Mouse (Mus musculus) right cerebral cortex, adult 18-20 months (tissue): ENCODE data around the gene Galnt2.

Experiments
- DNase-seq: peaks from one replicate; pipeline ENCODE4 v3.0.0; 2022; ENCODE audit warnings: mixed read lengths

Gene Galnt2

DNA sequence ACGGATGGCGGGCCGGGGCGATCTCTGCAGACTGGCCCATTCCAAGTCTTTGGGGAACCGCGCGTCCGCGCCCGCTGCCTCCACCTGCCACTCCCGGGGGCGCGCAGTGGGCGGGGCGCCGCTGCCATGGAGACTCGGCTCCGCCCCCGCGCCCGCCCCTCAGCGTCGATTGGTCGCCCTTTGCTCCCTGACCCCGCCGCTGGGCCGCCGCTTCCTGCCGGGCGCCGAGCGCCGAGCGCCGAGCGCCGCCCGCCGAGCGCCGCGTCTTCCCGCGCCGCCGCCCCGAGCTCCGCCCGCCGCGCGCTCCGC, at the start of gene Galnt2:
Gene Galnt2 (plus strand): TSS at position 216 of the 309 bp plus-strand sequence.
- peak; percentile 95 for DNase-seq

DNA sequence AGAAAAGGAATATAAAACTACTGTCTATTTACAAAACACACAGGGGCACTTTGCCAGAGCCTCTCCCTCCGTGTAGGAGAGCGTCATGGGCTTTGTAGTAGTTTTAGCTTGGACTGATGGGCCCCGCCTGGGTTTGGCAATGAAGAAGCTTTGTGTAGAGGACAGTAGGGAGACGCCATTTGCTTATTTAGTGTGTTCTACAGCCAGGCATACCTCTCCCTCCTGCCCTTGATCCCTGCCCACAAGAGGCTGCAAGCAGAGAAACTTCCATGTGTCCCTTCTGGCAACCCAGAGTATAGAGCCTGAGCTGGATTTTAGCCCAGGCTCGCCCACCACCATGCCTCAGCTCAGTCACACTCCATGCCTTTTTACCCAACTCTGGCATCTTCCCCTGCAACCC, 49.4 kb upstream of the Galnt2 start:
- no peak for DNase-seq

DNA sequence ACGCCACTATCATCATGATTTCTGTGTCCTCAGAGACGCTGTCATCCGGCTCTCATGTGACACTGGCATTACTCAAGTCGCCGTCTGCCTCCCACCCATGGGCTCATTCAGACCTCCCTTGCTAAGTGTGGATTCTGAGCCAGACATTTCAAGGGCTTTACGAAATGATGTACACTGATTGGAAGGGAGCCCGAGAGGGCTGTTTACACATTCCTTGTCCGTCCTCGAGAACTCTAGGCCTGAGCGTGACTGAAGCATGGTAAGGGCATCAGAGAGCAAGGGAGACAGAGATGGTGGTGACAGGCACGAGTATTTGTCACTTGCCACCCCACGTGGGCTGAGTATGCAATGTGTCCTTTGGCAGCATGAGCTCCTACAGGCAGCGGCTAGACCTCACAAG, 49.0 kb upstream of the Galnt2 start:
- peak; percentile 56 for DNase-seq

DNA sequence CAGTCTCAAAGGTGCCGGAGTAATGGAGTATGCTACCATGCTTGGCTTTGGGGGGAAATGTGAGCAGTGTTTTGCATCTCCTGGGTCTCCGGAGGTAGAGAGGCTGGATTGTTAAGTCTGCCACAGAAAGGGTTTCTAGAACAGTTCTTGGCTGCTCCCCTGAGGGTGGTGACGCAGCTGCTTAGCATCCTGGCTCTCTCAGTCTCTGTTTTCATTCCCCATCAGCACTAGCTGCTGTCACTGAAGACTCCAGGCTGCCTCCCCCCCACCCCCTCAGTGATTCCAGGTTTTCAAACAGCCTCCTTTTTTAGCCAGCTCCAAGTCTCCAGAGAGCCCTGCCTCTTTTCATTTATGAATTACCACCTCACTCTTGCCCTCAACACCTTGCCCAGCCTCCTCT, 47.1 kb upstream of the Galnt2 start:
- peak; percentile 58 for DNase-seq

DNA sequence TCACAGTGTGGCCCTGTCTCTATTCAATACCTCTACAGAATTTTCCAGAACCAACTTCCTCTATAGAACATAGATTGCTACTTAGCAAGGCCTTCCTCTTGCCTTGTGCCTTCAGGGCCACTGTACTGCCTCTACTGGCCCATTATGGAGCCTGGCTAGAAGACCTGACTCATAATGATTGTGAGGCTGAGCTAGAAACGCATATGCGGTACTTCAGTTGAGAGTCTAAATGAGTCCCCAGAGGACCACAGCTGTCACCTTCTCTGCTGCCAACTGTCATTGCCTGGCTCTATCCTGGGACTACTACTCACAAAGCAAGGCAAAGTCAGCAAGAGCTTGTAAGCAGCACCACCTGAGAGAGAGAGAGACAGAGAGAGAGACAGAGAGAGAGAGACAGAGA, 46.7 kb upstream of the Galnt2 start:
- no peak for DNase-seq

DNA sequence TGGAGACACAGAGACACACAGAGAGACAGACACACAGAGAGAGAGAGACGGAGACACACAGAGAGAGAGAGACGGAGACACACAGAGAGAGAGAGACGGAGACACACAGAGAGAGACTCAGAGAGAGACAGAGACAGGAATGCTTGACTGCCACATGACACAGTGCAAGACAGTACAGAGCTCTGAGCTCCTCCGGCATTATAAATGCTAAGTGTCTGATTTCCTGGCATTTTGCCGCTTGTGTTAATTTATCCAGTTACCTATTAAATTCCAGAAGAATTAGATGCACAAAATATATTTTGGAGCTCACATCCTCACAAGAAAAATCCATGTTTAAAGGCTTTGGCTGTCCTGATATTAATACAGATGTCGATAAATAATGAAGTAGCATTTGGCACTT, 46.1 kb upstream of the Galnt2 start:
- DNase-seq, result no peak

DNA sequence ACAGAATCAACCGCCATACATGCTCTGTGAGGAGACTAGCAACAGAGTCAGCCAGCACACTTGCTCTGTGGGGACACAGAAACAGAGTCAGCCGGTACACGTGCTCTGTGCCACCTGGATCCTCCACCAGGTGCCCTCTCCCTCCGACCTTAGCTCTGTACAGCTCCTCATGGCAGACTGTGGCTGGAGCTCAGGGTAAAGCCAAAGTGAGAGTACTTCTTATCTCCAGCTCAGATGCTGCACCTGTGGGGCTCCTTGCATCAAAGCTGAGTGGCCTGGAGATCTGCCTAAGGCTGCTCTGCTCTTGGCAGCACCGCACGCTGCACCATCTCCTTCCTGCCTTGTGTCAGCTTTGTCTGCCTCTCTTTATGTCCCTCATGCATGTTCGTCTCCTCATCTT, 40.8 kb upstream of the Galnt2 start:
- DNase-seq, result no peak

DNA sequence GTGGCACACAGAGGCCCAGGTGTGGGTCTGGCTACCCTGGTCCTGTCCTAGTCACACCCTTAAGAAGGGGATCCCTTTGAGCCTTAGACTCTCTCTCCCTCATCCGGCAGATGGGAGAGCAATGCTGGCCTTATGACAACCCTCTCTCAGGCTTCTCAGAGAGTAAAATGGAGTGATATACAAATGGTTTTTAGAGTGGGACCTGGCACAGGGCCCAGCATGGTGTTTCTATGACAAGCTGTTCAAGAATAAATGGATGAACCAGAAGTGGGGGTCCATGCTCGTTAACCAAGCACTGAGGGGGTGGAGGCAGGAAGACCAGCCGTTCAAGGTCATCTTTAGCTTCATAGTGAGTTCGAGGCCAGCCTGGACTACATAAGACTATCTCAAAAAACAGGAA, 38.9 kb upstream of the Galnt2 start:
- no peak for DNase-seq

DNA sequence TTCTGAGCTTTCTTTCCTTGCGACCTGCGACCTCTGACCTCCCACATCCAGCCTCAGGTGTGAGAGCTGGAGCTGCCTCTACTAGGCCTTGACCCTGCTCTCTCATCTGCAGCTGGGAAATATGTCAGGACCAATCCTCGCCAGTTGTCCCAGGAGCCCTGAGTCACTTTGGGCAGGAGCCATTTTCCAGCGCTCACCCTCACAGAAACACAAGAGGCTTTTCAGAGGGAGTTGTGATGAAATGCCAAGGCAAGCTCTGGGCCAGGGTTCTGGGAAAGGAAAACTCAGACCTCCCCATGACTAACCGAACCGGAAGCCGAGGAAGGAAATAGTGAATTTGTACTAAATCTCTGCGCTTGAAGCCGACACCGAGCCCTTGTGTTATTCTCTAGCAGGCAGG, 38.2 kb upstream of the Galnt2 start:
- DNase-seq, result peak; percentile 49

DNA sequence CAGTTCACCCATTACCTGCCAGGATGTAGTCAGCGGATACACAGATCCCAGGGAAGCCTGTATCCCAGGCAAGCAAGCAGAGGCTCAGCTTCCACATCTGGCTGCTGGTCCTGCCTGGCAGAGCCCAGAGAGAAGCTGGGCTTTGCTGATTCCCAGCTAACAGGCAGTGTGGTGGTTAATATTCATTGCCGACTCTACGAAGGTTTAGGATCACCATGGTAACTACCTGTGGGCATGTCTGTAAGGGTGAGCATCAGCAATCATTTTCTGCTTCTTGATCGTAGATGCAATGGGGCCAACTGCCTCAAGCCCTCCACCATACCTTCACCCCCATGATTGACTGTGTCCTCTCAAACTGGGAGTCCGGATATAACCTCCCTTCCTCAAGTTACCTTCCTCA, 37.2 kb upstream of the Galnt2 start:
- DNase-seq, result no peak

DNA sequence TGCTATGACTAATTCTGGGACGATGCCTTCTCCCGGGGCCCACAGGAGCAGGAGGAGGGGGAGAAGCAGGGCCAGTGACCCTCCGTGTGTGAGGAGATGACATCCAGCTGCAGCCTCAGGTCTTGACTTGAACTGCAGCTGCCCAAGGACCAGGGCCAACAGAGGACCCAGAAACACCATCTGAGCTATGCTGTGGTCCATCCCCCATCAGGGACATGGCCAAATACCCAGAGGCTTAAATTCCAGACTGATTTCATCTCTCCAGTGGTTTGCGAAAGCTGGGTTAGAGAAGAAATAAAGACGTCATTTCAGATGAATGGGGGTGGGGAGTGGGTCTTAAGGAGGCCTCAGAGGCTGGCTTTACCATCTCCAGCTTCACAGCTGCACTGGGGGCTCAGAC, 35.0 kb upstream of the Galnt2 start:
- no peak for DNase-seq

DNA sequence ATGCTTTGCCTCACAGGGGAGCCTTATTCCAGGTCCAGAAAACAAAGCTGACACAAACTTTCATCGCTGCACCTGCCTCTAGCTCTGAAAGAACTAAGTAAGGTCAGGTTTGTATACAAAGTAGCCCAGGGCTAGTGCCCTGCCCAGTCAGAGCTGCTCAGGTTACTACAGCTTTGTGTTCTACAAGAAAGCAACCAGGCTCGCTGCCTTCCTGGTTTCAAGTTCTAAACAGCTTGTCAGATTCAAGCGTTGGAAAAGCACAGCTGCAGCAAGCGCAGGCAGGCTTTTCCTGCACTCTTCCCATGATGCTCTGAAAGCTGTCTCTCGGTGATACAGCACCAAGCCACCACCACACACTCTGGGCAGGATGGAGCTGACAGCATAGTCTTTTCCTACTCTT, 34.4 kb upstream of the Galnt2 start:
- DNase-seq, result no peak

DNA sequence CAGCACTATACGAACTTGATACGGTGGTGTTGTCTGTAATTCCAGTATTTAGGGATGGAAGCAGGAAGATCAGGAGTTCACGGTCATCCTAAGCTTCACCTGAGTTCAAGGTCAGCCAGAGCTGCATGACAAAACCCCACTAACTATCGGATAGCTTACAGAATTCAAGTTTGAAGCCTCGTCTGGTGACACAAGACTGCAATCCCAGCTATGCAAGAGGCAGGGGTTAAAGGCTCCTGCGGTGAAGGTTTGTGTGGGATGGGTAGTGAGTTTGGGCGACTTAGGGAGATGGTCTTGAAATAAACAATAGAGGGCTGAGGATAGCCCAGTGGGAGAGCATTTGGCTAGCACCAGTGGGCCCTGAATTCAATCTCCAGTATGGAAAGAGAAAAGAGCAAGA, 33.0 kb upstream of the Galnt2 start:
- no peak for DNase-seq

DNA sequence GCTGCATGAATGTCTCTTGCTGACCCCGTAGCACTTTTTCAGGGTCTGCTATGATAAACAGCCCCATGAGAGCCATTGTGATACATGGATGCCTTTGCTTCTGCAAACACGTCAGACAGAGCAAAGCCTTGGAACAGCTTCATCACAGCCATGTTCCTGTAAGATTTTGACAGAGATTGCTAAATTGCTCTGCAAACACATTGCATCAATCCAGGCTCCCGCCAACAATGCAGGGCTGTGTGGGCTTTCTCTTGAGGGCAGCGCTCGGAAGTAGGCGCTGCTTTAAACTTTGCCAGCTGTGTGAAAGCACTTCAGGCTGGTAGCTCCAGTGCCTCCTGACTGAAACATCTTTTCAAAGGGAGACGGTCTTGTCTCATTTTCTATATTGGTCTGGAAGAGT, 30.8 kb upstream of the Galnt2 start:
- DNase-seq, result no peak

DNA sequence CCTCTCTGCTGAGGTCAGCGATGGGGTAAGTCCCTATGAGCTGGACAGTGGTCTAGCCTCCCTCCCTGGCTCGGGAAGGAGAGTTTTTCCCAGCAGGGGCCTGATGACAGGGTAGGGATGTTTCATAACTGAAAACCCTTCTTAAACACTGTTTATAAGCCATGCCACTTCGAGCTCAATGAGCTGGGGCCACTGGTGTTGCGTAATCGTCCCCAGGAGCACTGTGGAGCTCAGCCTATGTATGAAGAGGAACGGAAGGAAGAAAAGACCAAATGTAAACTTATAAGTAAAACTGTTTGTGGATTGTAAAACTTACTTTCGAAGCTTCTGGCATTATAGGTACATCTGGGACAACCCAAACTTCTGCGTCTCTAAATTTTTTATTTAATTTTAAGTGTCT, 29.5 kb upstream of the Galnt2 start:
- DNase-seq, result no peak

DNA sequence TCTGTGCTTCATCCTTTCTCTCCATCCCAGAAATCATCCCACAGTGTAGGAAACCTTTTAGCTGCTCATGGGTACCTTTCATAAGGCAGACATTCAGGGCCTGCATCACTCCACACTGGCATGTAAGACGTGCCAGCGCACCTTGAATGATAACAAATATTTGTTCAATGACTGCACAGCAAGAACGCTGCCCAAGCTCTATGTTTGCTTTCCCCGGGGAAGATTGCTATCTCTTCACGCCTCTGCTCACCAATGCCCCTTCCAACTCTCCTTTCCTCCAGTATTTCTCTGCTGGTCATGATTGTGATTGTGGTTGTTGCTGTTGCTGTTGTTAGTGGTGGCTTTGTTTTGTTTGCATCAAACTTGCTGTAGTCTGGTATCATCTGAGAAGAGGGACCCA, 28.3 kb upstream of the Galnt2 start:
- DNase-seq, result no peak

DNA sequence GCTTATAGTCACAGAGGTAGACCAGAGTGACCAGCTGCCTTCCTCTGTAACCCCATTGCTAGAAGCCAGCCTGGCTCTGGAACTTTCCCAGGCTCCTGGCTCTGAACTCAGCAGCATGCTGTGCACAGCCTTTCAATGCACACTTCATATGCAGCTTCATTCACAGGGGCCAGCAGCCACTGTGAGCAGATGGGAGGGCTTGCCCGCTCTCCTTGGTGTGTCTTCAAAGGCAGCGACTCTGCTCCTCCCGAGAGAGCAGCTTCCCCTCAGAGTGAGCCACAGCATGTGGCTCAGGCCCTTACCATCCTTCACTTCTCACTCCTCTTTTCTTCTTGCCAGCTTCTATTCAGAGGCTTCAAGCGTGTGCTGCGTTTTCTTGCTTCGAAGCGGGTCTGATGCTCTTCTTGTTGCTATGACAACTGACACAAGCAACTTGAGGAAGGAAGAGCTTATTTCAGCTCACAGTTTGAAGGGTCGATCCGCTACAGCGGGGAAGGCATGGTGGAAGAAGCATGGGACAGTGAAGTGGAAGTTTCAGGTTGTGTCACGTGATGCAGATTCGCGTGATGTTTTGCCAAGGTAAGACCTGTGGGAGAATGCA, 27.1 kb upstream of the Galnt2 start:
- no peak for DNase-seq

DNA sequence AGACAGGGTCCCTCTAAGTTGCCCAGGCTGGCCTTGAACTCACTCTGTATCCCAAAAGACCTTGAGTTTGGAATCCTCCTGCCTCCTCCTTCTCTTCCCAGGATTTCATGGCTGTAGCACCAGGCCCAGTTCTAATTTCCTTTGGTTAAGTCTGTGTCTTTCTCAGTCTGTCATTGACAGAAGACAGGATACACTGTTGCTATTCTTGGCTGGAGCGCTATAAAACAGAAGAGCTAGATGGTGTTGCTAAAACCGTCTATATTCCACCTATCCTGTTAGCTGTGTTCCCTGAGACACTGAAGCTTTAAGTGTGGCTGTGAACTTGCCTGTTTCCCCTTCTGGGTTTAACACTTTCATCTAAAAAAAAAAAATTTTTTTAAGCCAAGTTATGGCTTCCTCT, 19.0 kb upstream of the Galnt2 start:
- DNase-seq, result no peak

DNA sequence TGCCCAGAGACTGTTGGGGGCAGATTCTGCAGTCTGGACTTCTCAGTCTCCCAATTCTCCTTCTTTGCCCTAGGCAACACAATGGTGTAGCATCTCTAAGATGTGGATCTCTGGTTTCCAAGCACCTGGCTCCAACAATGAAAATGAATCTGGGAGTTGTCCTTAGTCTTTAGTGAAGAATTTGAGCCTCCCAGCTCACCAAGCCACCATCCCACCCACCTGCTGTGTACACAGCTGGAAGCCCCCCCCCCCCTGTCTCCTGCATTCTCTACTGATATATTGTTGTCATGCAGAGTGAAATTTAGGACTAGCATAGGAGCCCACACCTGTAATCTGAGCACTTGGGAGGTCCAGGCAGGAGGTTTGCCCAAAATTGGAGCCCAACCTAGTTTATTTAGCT, 14.2 kb upstream of the Galnt2 start:
- no peak for DNase-seq

DNA sequence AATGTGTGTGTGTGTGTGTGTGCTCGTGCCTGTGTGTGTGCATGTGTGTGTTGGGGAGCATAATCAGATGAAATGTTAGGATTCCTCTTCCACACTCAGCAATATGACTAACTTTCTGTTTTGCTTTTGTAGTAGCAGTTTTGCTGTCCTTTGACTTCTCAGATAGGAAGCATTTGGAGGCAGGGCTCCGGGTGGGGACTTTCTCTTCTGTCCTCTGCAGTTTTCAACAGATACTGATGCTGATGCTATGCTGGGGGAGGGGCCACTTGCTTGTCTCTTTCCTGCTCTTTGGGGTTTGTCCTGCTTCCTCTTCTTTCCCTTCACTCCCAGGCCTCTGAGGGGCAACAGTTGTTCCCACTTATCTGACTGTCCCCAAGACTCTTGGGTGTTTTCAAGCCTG, 1.3 kb upstream of the Galnt2 start:
- DNase-seq, result no peak

DNA sequence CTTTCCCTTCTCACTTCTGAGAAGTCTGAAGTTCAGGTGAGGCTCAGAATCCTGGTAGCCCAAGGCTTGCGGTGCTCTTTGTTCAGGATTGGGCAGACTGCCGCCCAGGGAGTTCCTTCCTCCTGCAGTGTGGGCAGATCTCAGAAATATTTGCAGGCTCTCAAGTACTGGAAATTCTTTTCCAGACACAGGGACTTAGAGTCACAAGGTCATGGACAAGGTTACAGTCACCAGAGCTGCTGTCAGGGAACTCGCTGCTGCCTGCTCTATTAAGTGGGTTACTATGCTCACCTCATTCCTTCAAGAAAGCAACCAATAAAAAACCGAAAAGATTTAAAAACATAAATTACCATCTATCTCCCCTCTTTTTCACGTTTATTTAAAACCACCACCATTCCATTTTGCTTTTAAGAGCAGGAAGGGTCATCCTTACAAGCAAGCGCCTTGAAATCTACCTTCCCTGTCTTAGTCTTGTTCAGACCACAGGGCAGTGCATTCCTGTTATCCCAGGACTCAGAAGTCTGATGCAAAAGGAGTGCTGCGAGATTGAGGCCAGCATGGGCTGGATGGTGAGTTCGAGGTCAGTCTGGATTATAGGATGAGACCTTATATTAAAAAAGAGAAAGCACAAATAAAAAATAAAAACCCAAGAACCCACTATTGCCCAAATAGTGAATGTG, 555 bp upstream of the Galnt2 start:
- no peak for DNase-seq

DNA sequence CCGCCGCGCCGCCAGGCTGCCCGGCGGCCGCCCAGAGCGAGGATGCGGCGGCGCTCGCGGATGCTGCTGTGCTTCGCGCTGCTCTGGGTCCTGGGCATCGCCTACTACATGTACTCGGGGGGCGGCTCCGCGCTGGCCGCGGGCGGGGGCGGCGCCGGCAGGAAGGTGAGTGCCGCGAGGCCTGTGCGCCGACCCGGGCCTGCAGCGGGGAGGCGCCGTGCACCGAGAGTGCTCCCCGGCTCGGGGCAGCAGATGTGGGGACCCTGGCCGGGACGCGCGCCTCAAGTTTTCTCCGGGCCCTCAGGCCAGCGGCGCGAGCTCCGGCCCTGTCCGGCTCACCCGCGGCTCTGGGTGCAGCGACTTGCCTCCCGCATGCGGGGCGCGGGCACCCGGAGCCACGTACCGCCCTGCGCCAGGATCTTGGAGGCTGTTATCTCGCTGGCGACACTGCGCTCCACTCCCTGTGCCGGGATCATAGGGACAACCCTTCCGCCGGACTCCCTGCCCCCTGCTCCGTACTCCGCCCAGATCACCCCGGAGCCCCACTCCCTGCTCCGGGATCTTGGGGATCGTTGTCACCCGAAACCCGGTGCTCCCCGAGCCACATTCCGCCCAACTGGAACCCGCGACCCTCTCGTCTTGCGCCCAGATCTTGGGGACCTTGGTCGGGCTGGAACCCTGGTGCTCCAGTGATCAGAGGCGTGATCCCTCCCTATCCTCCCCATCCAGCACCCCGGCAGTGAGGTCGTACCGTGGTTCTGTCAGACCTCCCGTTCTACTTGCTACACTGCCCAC, 491 bp downstream of the Galnt2 start:
- DNase-seq, result peak; percentile 22

DNA sequence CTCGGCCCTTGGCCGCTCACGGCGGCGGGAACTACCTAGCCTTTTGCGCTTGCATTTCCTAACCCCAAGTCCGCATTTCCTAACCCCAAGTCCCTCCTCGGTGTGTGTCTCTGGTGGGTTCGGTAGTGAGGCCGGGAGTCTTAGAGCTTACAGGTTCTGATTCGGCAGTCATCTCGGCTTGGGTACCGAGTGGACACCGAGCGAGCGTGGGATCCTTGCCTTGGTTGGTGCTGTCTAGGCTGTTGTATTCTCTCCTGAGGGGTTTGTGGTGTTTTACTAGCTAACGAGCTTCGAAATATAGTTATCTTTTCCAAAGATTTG, 1.0 kb downstream of the Galnt2 start:
- DNase-seq, result no peak

DNA sequence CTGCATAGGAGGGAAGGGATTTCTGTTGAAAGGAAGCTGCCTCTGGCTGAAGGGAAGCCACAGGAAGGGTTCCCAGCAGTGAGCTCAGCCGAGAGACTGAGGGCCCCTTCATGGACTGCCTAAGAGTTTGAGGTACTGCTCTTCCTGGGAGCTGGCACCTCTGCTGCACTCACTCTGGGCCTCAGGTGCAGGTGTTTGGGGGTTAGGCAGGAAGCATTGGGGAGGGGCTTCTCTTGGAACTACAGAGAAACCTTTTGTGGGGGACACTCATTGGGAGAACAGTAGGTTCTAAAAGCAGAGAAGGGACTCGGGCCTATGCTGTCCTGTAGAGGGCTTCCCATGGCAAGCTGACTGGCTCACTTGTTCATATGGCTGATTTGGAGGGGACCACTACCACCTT, 3.3 kb downstream of the Galnt2 start:
- no peak for DNase-seq

DNA sequence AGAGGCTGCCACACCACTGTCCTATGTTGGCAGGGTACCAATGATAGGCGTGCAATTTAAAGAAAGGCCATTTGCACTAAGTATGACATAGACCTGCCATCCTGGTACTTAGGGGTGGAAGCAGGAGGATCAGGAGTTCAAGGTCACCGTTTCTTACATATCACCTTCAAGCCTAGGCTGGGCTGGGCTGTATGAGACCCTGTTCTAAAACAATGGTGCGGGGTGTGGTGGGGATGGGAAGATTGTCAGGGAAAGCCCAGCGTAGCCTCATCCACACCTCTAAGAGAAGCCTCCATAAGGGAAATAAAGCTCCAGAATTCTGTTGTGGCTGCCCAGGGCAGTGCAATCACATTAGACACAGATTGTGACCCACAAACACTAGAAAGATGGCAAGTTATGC, 4.3 kb downstream of the Galnt2 start:
- no peak for DNase-seq
